Mouse (Mus musculus) liver, adult (tissue): ENCODE results near the gene Gm6096.
A peak's percentile ranks its signal among the peaks of the same experiment; 100 is the strongest.

Source experiments
- GATA4 ChIP-seq: IDR thresholded peaks from 2 replicates; pipeline ENCODE4 v1.6.1; 2014; ENCODE audit warnings: mild to moderate bottlenecking, low read length; ENCODE audit not compliant: insufficient replicate concordance

Gm6096 gene

DNA sequence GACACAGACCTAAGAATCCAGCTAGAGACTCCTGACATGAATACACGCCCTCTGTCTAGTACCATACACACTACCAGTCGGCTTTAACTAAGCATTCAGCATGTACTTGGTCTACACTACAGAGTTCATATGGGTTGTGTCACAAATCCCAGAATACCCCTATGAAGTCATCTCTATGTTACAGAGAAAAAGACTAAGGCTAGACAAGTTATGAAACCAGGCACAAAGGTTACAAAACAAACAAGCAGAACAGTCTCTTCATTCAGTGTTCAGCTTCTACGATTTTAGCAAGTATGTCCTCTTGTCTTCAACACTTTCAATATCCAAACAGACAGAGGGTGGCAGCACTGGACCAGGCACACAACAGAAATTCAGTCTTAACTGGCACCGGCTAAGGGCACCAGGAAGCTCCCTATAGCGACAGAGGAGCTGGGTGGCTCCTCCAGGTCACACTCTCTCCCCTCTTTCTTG lies 15.1 kb downstream of the Gm6096 start:
- TF ChIP-seq GATA4: no peak

DNA sequence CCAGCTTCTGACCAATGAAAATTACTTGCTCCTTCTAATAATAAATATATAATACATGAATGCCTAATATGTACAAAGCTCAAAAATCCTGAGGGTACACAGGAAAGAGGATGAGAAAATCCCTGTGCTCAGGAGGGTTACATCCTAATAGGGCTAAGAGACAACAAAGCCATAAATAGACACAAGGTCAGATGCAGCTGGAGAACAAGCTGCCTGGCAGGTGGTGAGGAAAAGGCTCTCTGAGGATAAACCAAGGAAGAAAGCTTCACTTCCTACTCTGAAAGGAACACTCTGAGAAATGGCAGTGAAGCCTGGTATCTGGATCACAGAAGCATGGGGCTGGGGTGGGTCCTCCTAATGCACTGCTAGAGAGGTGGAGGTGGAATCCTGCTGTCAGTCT lies 15.6 kb downstream of the Gm6096 start:
- TF ChIP-seq GATA4: no peak

DNA sequence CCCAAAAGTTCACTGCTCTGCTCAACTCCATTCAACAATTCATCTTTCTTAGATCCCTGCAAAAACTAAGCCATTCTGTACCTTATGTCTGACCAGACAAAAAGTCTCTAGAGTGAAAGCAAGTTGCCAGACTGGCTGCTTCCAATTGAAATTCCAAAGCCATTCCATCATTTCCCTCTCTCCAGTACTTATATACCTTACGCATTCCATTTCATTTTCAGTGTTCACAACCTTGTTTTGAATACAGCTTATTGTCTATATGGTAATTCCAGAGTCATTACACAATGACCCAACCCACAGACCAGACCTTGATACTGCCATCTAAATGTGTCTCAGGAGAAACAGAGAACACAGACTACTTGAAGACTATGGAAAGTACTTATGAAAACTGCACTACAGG lies 17.6 kb downstream of the Gm6096 start:
- no peak for TF ChIP-seq GATA4

DNA sequence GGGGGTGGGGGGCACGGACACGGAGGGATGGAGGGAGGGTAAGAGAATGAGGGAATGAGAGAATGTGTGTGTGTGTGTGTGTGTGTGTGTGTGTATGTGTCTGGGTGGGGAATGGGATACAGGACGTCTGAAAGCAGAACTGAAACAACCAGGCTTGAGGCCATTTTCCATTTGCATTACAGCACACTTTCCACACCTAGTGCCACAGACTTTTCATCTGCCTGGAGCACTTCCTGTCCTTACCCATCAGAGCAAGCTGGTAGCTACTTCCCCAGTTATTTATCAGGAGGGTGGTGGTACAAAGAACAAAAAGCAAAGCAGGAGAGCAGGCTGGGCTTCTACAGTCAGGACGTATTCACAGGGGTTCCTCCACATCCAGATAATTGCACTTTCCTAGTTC lies 21.6 kb downstream of the Gm6096 start:
- no peak for TF ChIP-seq GATA4

DNA sequence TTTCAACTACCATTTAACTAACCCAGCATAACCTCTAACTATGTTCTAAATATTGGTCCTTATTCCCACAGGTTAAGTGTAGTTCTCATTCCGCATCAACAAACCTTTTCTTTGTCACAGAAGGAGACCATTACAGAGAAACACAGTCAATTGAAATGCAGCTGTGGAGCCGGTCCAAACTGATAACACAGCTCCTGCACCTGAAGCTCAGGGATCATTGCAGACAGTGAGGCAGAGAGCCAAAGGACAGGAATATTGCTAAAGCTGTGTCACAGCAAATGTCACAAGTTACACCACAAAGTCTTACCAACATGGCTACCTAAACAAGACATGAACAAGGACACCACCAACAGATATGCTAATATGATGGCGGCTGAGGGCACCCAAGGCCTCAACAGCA lies 25.2 kb downstream of the Gm6096 start:
- peak; percentile 72; the same call in 1 of the 2 replicates for TF ChIP-seq GATA4

DNA sequence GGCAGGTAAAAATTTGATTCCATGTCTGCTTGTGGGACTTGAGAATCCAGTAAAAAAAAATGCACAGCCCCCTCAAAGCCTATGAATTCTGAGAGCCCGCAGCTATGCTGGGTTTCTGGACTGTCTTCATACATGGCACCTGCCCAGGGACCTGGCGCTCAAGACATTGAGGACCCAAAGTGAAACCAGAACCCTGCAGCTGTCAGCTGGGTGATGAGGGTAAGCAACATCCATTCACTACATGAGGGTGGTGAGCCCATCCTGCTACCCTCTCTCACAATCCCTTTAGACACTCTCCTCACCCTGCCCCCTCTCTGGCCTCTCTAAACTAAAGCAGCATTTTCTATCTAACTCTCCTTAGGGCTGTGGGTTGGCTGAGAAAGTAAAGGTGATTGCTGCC lies 26.8 kb downstream of the Gm6096 start:
- TF ChIP-seq GATA4: no peak

DNA sequence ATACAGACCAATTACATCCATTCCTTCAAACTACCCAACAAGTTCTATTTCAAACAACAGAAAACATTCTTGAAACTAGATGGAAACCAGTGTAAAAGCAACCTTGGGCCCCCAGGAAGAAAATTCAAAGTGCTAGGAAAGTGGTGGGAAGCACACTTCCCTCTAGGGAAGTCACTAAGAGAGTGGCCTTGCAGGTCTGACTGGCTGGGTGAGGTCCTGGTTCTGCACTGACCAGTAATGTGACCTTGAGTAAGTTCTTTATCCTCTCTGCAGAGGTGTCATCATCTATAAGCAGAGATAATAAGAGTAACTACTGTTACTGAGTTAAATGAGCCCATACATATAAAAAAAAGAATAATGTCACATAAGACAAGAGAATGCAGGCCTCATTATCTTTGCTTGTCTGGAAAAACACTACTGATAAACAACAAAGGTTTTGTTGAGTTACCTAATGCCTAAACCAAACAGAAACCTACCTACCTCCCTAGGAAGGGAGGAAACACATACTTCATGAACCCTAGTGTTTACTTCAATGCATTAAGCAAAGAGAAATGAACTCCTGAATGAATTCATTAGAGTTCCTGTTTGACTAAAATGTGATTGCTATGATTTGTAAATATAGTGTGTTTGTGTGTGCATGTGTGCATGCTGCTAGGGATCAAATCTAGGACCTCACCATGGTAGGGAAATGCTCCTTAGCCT lies 39.8 kb downstream of the Gm6096 start:
- no peak for TF ChIP-seq GATA4

DNA sequence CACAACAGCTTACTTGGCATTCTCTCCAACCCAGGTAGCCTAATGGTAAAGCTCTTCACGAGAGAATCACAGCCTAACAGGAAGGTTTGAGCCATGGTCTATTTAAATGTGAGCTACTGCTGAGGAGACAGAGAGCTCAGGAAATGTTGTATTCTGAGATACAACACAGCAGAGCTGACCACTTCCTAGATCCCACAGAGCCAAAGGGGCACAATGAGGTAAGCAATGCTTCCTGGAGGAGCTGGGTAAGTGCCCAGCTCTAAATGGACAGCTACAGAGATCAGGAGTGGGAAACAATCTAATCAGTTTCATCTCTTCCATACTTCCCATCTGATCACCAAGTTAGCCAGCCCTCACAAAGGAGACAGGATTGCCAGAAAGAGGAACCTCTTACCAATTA lies 40.4 kb downstream of the Gm6096 start:
- TF ChIP-seq GATA4: no peak

DNA sequence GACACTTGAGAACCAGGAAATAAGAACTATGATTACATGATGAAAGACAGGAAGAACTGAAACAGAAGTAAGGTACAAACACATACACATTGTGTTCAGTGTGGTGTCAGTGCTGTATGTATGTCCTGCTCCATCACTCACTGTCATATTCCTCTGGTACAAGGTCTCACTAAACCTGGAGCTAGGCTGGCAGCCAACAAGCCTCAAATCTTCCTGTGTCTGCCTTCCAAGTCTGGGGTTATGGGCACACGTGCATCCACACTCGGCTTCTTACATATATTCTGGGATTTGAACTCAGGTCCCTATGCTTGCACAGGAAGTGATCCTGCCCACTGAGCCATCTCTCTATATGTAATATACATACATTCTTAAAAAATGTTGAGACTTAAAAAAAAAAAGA lies 41.8 kb downstream of the Gm6096 start:
- no peak for TF ChIP-seq GATA4

DNA sequence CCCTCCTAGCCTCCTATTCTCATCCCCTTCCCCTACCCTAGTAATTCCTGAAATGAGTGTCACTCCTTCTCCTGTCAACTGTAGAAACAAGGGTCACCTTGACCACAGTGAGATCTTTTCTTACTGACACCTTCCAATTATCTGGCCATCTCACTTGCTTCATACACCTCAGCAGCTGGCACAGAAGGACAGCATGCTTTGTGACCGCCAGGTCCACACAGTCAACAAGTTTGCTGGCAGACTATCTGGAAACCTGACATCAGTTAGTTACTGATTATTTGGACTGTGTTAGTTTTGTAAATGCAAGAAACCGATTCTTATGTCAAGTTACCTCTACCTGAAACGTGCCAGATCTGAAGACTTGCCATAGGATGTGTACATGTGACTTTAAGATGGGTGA lies 45.3 kb downstream of the Gm6096 start:
- TF ChIP-seq GATA4: peak; percentile 82

DNA sequence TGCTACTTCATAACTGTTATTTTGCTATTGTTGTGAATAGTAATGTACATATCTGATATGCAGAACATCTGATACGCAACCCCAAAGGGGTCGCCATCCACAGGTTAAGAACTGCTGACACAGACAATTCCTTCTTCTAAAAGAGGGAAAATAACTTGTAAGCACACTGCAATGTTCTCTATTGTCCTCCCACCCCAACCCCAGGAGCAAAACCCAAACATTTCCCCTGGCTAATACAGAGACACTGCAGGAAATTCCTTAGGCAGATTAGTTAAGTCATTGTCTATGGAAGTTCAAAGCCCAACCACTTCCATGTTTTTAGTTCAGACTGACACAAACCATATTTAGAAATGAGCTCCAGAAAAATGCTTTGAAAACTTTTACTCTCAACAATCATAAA lies 48.0 kb downstream of the Gm6096 start:
- no peak for TF ChIP-seq GATA4
